Mouse (Mus musculus) ES-CJ7 (cell line): Measurements from ENCODE around the gene Kmt2d.

Source experiments
- DNase-seq: peaks from one replicate; pipeline ENCODE4 v3.0.0; 2011; ENCODE audit warnings: low read depth, low spot score

Gene Kmt2d

DNA sequence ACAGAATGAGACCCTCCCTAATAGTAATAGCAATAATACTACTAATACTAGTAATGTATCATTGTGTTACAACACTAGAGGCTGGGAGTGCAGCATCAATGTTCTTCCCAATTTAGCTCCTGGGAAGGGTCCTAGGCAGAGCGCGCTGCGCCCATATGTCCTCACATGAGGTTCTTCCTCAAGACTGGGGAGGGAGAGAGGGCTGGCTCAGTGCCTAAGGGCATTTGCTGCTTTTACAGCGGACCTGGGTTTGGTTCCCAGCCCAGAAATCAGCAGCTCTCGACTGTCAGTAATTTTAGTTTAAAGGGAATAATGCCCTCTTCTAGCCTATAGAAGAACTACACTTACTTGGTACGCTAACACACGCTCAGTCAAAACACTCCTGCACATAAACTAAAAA is 16.5 kb upstream of the Kmt2d start:
- no peak for DNase-seq

DNA sequence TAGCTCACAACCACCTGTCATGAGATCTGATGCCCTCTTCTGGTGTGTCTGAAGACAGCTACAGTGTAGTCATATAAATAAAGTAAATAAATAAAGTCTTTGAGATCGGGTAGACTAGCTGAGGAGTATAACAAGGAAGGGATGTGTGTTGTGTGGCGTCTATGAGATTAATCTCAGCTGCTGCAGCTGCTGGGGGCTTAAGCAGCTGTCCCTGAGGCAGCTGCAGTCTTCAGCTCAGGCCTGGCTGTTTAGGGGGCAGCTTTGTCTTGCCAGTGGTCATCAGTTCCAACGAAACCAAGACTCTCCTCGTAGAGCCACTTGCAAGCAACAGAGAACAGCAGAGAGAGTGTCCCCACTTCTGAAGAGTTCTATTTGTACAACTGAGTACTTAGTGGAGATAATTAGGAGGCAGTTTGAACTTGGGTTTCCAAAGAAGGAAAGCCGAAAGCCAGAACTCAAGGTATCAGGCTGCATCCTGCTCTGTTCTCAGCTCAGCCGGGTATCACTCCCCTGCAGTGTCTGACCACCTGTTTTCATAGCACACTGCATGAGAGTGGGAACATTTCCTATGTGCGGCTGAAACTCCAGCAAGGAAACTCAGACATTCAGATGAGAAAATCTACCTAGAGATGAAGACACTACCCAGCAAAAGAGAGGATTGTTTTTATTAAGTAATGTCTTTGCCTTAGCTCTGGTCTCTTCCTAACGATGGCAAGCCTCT is 15.8 kb upstream of the Kmt2d start:
- no peak for DNase-seq

DNA sequence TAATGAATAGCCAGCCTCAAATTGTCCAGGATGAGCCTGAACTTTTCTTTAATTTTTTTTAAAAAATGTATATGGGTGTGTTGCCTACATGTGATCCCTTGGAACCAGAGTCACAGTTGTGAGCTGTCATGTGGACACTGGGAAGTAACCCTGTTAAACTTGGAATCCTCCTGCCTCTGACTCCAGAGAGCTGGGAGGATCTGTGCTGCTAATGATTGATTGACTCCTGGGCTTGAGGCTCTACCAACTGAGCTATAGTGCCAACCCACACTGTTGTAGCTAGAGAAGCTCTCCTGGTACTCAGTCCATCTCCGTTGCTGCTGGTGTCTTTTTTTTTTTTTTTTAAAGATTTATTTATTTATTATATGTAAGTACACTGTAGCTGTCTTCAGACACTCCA is 13.1 kb upstream of the Kmt2d start:
- no peak for DNase-seq

DNA sequence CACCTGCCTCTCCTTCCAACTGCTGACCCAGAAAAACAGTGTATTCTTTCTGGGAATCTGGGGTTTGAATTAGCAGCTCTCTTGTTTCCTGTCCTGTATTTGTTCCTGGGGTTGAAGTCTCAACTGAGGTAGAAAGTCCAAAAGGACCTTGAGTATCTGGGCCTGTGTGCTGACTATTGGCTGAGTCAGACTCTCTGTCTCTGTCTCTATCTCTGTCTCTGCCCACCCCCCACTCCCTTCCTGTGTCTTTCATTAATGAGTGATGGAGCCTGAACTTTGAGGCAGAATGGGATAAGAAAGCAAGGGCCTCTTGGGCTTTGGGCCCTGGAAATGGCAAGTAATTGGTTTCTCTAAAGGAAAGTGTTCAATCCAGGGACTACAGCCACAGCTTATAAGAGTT is 12.7 kb upstream of the Kmt2d start:
- no peak for DNase-seq

DNA sequence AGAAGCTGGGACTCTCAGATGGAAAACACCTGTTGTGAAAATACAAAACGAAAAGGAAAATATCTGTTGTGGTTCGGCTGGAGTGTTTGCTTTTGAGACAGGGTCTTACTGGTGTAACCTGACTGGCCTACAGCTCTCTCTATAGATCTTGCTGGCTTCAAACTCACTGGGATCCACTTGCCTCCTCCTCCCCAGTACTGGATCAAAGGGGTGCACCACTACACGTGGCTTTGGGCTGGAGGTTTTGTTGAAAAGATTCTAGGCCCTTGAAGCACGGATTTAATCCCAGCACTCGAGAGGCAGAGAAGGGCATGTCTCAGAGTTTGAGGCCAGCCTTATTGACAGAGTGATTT is 10.6 kb upstream of the Kmt2d start:
- DNase-seq: no peak

DNA sequence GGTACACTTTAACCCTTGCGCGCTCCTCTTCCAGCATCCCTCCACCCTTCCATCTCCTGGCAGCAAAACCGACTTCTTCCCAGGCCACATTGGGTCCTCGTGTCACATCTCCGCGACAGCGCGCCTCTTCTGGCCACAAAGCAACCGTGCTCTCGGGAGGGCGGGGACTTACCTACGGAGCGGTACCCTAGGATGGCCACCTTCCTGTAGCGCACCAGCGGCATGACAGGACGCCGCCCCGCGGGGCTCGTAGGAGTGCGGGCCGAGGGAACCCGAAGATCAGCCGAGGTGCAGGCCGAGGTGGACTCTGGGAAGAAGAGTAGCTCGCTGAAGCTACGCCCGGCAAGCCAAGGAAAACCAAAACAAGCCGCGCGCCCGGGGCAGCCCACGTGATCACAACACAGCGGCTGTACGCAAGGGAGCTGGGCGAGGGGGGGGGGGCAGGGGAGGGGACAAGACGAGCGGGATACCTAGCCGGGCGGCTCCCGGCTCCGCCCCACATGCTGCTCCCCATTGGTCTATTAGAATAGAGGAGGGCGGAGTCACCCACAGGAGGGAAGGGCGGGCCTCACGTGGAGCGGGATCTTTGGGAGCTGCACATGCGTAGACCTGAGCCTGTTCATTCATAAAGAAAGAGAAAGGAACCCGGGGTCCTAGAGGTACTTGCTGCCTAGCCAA is 10.1 kb upstream of the Kmt2d start:
- peak; percentile 98 for DNase-seq

DNA sequence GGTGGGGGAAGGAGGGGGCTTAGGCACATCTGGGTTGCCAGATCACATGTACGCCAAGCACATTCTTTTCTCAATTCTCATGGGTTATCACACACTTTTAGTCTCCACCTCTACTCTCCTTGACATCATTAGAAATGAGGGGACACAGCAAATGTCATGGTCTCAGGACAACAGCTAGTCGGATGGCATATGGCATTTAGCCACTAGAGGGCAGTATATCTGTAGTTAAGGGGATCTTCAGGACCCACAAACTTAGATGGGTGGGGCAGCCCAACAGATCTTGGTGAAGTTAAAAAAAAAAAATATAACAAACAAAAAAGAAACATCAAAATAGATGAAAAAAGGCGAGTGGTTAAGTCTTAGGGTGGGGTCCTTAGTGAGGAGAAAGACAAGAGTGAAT is 6.3 kb upstream of the Kmt2d start:
- peak; percentile 85 for DNase-seq

DNA sequence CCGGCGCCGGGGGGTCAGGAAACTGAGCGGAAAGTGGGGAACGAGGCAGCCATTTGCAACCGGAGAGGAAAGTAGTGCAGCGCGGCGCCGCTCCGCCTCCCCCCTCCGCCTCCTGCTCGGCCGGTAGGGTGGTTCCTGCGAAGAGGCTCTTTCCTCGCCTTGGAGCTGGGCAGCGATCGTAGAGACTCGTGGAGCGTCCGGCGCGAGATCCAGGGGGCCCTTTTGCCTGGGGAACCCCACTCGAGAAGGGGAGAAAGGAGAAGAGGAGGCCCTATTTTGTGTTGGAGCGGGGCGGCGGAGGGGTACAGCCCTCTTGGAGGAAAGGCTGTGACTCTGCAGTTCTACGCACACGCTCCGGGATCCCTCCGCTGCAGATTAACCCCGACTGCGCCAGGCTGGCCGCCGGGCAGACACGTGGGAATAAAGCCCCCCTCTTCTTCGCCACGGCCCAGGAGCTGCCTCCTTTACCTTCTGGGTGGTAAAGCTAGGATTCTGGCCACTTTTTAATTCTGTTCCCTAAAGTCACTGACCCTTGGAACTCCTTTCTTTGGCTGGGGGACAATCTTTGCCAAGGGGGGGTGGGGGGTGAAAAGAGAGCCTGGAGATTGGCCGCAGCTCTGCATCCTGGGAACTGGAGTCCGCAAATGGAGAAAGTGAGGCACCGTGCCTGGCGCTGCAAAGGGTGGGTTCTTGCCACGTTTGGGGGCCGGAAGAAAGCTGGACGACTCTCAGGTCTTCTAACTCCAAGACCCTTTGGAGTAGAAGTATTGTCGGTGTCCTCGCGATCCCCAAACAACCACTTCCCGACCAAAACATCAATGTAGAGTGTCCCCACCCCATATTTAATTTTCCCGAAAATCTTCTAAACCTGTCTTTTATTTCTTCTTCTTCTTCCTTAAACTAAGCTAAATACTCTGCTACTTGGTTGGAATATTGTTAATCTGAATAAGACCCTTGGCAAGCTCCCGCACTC is 1.2 kb upstream of the Kmt2d start:
- peak; percentile 97 for DNase-seq

DNA sequence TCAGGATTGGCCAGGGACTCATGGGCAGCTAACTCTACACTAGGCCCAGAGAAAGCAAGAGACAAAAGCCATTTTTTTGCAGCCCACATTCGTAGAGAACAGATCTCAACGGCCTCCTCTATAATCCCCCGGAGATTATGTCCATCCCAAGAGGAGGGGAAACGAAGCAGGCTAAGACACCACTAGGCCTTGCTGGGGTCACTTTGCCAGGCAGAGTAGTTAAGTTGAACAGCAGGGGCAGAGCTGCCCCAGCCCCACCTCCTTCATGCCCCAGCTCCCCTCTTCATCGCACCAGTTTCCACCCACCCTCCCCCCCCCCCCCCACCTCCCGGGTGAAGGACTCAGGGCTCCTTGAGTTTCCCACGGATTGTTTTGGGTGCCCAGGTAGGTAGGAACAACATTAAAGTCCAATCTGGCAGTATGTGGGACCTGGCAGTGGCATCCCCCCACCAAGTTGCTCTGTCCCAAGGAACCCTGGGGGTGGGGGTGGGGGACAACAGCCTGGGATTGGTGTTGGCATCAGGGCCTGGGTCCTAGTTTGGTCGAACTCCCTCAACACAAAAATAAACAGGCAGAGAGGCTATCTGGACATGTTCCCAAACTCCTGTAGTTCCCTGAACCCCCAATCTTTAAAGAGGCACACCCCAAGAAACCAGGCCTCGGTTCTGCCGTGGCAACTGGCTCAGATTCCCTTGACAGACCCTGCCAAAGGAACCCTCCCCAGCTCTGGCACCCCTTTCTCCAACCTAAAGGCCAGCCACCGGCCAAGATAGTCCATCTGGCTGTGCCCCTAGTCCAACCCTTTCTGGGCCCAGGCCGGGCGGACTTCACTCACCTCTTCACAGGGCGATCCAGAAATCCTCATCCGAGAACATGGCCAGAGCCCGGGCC is 580 bp downstream of the Kmt2d start:
- no peak for DNase-seq

DNA sequence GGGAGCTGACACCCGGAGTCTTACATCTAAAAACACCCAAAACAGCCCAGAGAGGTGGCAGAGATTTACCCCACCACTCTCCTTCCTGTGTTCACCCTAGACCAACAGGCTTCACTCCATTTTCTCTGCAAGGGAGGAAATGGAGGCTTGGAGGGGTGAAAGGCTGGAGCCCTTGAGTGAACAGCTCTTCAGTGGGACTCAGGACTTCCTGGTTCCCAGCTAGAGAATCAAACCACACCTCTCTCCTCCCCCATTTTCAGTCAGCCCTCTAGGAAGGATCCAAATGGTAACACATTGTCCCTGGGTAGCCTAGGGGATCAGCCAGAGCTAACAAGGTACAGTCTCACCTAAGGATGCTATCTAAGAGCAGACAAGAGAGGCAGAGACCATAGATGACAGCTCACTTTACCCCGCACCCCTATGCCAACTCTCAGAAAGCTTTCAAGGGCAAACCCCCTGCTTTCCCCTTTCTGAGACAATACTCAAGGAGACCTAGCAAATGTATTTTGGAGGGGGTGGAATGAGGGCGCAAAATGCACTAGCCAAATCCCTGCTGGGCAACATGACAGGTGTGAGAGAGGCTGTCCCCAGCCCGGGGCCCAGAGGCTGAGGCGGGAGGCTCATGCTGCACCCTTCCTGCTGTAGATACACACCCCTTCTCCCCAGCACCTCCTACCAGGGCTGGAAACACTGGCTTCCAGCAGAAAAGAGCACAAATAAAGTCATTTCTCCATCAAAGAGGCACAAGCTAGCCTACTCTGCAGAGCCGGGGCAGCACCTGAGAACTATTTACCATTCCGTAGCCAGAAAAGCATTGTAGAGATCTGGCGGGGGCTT is 1.4 kb downstream of the Kmt2d start:
- no peak for DNase-seq

DNA sequence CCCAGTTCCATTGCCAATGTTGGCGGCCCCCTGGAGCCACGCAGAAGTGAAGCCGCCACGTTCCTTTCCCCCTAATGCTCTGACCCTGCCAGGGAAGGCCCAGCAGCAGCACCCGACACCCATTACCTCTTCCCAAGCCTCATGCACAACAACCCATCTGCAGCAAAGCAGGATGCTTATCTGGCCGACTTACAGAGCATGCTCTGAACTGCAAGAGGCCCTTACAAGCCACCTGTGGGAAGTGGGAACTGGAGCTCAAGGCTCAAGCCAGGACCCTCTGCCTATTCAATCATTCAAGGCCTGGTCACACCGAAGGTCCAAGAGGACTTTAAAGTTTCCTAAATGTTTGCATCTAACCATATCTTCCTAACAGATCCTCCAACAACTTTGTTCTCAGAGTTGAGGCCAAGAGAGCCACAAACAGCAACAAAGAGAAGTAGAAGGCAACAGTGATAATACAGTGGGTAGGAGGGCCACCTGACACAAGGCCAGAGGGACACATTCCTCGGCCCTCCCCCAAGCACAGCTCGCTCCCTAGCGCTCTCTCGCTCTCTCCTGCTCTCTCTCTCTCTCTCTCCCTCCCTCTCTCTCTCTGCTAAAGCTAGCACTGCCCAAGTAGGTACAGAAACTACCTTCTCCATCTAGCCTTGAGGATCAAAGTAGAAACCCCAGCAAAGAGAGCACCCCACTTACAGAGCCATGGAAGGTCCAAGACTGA is 2.5 kb downstream of the Kmt2d start:
- no peak for DNase-seq

DNA sequence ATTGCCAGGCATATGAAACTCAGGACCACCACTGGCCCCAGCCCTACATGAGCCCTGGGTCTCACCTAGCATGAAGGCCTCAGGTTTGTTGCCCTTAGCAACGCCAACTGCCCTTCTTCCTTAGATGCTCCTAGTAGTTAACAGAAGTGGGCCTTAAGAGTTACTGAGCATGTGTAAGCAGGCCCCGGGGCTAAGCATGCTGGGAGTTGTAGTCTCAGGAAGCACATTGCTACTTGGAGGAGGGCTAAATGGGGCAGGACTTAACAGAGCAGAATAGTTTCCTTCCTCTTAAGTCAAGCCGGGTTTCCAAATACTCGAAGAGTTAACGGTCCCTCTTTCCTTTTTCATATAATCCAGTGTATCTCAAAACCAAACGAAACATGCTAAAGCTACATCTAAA is 3.7 kb downstream of the Kmt2d start:
- DNase-seq: peak; percentile 58

DNA sequence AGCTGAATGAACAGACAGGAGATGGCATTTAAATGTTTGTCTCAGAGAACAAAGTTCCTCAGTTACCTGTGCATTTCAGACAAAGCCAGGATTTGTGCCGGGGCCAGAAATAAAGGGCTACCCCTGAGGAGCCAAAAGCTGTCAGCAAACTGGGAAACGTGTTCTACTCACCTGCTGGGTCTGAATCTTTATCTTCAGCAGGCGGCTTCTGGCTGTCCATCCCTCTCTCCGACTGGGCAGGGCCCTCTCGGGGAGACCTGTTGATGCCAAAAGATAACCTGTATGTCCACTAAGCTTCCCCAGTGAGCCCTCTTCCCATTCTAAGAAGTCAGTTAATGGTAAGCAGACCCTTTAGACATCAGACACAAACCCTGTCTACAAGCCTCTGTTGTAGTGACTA is 4.5 kb downstream of the Kmt2d start:
- DNase-seq: no peak

DNA sequence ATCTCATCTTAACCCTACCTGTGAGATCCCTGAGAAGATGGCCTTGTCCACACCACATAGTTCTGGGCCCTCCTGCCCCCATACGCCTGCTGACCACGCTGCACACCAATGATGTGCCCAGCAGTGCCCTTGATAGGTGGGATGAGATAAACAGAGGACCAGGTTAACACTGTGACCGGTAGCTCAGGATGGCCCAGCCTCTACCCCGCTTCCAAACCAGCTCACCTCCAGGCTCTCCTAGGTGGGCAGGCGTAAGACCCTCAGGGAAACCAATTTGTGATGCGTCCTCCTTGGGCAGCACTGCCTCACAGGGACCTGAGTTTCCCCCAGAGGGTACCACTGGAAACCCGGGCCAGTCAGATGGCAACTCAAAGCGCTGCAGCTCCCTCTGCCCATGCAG is 5.2 kb downstream of the Kmt2d start:
- DNase-seq: no peak

DNA sequence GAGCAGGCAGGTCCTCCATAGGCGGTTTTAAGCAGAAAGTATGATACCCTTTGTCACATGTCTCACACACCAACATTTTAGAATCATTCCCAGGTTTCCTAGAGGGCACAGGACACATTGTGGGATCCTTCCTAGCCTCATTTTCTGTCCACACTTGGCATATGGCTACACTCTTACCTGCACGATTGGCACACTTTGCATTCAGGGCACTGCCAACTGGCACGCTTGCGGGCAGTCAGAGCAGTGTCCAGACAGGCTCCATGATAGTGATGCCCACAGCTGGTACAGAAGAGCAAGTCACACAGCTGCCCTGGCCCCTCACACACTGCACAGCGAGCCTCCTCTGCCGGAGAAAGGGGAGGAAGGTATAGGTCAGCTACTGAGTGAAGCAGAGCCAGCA is 6.1 kb downstream of the Kmt2d start:
- DNase-seq: no peak

DNA sequence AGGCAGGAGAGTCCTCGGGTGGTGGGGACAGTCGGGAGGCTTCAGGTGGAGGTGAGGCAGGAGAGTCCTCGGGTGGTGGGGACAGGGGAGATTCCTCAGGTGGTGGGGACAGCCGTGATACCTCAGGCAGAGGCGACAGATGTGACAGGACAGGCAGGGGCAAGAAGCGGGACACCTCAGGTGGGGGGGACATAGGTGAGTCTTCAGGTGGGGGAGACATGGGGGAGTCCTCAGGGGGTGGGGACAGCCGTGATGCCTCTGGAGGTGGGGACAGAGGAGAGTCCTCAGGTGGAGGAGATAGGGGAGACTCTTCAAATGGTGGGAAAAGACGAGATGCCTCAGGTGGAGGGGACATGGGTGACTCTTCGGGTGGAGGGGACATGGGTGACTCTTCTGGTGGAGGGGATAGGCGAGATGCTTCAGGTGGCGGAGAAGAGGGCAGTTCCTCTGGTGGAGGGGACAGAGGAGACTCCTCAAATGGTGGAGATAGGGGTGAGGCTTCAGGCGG is 7.5 kb downstream of the Kmt2d start:
- DNase-seq: no peak

DNA sequence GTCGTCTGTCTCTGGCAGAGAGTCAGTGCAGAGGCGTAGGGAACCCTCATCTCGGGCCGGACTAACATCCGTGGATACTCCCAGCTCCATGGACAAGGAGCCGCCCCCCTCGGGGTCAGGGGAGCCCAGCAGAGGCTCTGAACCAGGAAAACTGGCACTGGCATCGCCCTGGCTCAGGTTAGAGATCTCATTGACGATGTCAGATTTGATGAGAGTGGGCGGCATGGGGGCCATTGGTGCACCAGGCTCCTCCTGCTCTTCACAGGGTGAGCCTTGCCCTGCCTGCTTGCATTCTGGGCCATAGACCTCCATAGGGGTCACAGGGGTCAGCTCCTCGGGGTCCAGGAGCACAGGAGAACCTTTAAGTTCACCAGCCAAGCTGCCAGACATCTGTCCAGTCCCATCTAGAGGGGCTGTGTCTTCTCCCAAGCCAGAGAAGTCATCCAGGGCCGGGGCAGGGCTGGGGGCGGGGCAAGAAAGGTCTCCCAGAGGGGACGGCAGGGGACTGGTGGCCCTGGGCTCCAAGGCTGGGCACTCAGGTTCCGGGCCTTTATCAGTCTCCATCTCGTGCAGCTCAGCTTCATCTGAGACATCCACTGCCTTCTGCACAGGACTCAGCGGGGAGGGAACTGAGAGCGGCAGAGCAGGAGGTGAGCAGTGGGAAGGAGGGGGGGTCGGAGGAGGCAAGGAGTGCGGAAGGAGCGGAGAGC is 9.1 kb downstream of the Kmt2d start:
- DNase-seq: no peak

DNA sequence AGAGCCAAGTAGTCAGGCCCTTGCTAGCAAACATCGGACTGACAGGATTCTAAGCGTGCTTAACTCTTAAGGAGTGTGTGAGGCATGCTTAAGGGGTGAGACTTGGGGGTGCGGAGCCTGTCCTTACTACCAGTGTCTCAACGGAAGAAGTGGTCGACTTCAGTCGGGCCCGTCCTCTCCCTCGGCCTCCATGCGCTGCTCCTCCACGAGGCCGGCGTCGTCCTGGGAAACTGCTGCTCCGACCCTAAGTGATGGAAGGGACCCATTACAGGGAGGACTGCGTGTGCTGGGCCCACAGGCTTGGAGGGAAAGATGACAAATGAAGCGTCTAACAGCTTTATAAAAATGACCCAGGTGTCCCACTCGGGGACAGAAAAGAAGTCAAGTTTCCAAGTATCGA is 10.1 kb downstream of the Kmt2d start:
- DNase-seq: no peak
